Mouse (Mus musculus) stomach, embryonic 16.5 days (tissue): Measurements from ENCODE around the gene Polr2l. TPM values are rescaled to one million over a fixed set of nuclear protein-coding genes. Genes with fewer than 3 reads are reported as not detected.

Experiments
- ATAC-seq: fragments of 200-750 bp; cut with Nextera tagmentation; 2 replicates; pipeline ENCODE4 v1.8.0; 2017; ENCODE audit warnings: moderate number of reproducible peaks, moderate TSS enrichment; ENCODE audit not compliant: insufficient read depth, low FRiP score
- H3K27ac ChIP-seq: fragments of 300-500 bp; sonication (generic); 2 replicates; pipeline ENCODE4 v1.5.1; 2014; ENCODE audit warnings: low read length
- H3K27me3 ChIP-seq: fragments of 300-500 bp; sonication (generic); 2 replicates; pipeline ENCODE4 v1.6.1; 2014; ENCODE audit warnings: low read length, control low read depth, mixed read lengths; ENCODE audit not compliant: control insufficient read depth, insufficient read depth
- H3K36me3 ChIP-seq: fragments of 300-500 bp; sonication (generic); 2 replicates; pipeline ENCODE4 v1.6.1; 2014; ENCODE audit warnings: low read length; ENCODE audit not compliant: control insufficient read depth, insufficient read depth
- H3K4me1 ChIP-seq: fragments of 300-500 bp; sonication (generic); 2 replicates; pipeline ENCODE4 v1.6.1; 2014; ENCODE audit warnings: low read length, control low read depth, mixed read lengths; ENCODE audit not compliant: control insufficient read depth, insufficient read depth
- H3K4me2 ChIP-seq: fragments of 300-500 bp; sonication (generic); 2 replicates; pipeline ENCODE4 v1.6.1; 2014; ENCODE audit warnings: low read depth, low read length, mixed read lengths
- H3K4me3 ChIP-seq: fragments of 300-500 bp; sonication (generic); replicated peaks from 2 replicates; pipeline ENCODE4 v1.5.1; 2014; ENCODE audit warnings: mild to moderate bottlenecking, low read length
- H3K9ac ChIP-seq: fragments of 300-500 bp; sonication (generic); 2 replicates; pipeline ENCODE4 v1.6.1; 2014; ENCODE audit warnings: low read length
- H3K9me3 ChIP-seq: fragments of 300-500 bp; sonication (generic); replicated peaks from 2 replicates; pipeline ENCODE4 v1.6.1; 2016; ENCODE audit warnings: low read length, control low read depth; ENCODE audit not compliant: control insufficient read depth
- WGBS: fragments of 180-500 bp; shearing (Covaris S2); extraction: QIAGEN DNeasy Blood & Tissue Kit; methylation state at CpG from one replicate; pipeline ENCODE4 v1.1.7; 2014; 5-methylcytosine and 5-hydroxymethylcytosine counted together
- polyA plus RNA-seq: library from polyadenylated mRNA; unstranded; fragments of >200 nt; fragmentation: Nextera tagmentation; extraction: Ambion mirVana; gene quantifications from 2 replicates; pipeline ENCODE4 v1.2.1, GENCODE M21; 2015

Polr2l gene
- polyA plus RNA-seq, 1 experiment from 2014 or later: 63.1 TPM

DNA sequence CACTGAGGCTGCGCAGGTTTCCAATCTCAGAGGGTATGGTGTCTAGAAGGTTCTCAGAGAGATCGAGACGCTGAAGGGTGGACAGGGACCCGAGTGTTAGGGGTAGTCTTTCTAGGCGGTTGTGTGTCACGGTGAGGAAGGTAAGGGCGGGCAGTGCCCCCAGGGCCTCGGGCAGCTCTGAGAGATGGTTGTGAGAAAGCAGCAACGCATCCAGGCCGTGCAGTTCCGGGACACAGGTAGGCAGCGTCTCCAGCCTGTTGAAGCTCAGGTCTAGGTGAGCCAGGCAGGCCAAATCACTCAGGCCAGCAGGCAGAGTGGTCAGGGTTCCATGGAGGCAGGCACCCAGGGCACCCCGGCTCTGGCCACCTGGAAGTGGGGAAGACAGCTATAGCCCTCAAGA is 32.7 kb downstream of the Polr2l start:
- no peaks in the 10 kb centered on the region for H3K36me3 ChIP-seq
- peak overlapping the region; percentile 77 for H3K9ac ChIP-seq

DNA sequence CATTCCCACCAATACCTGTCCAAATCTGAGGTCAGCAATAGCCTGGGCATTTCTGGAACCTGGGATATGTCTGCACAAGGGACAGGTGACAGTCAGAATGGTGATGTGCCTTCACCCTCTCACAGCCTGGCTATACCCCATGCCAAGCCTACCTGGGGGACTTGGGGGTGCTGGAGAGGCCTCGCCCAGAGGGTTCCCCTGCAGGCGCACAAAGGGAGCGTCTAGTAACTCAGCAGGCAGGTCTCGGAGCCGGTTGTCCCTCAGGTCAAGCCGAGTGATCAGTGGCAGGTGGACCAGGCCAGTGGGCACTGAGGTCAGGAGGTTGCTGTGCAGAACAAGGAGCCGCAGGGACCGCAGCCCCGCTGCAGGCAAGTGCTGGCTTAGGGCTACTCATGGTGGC is 33.5 kb downstream of the Polr2l start:
- 91% methylated on average over 9 of the region's 9 CpGs for WGBS
- H3K36me3 ChIP-seq: no peaks in the 10 kb centered on the region
- H3K9me3 ChIP-seq: no peaks in the 10 kb centered on the region
- H3K4me1 ChIP-seq: peaks cover 28% of the 10 kb centered on the region
- H3K9ac ChIP-seq: no peak overlapping the region
- no peak for ATAC-seq
- H3K4me2 ChIP-seq: no peak overlapping the region
- H3K4me3 ChIP-seq: no peak overlapping the region
- H3K27ac ChIP-seq: no peak overlapping the region
- H3K27me3 ChIP-seq: no peaks in the 10 kb centered on the region

More for the DNA sequence above, 32.7 kb downstream of the Polr2l start:
- H3K4me2 ChIP-seq: peak overlapping the region; percentile 72
- peaks cover 24% of the 10 kb centered on the region for H3K4me1 ChIP-seq
- peak overlapping the region; percentile 51; the same call in 1 of the 2 replicates for H3K4me3 ChIP-seq
- H3K27me3 ChIP-seq: no peaks in the 10 kb centered on the region
- 94% methylated on average over 13 of the region's 13 CpGs for WGBS
- no peaks in the 10 kb centered on the region for H3K9me3 ChIP-seq
- no peak for ATAC-seq
- no peak overlapping the region for H3K27ac ChIP-seq

DNA sequence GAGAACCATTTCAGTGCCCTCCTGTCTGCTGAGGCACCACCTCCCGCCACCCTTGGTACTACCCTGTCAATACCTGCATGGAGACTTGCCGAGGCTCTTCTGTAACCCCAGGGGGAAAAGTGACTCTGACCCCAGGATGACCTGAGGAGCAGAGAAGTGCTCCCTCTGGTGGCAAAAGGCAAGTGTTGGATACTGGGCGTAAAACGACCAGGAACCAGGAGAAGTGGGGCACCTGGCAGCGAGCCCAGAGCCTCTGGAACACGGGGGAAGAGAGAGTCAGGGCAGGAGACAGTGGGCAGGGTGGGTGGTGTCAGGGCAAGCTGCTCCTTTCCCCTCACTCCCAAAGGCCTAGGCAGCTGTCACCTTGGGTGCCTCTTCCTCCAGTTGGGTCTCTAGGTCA is 34.3 kb downstream of the Polr2l start:
- ATAC-seq: no peak
- Histone ChIP-seq H3K36me3 (no peaks in the 10 kb centered on the region), H3K4me2 (no peak overlapping the region), H3K9me3 (no peaks in the 10 kb centered on the region), H3K4me1 (peaks cover 30% of the 10 kb centered on the region), H3K4me3 (no peak overlapping the region), H3K27me3 (no peaks in the 10 kb centered on the region), H3K9ac (no peak overlapping the region), H3K27ac (no peak overlapping the region)
- WGBS: 25% methylated on average over 6 of the region's 6 CpGs

DNA sequence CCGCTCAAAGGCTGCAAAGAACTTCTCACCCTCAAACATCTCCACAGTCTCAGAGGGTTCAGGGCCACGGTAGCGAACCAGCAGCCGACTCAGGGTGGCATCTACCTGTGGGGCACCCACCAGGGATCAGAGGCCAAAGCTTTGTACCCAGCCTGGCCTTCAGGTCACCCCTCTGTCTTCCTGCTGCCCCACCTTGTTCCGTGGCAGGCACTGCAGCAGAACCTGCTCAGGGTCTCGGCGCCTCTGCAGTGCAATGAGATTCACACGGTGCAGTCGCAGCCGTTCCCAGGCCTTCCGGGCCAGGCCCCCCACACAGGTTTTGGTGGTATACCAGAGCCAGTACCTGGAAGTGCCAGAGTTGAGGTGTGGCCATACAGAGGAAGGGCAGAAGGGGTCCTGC is 35.1 kb downstream of the Polr2l start:
- Histone ChIP-seq H3K36me3 (no peaks in the 10 kb centered on the region), H3K4me1 (peaks cover 37% of the 10 kb centered on the region), H3K9me3 (no peaks in the 10 kb centered on the region), H3K27me3 (no peaks in the 10 kb centered on the region), H3K27ac (no peak overlapping the region), H3K9ac (no peak overlapping the region), H3K4me3 (no peak overlapping the region), H3K4me2 (no peak overlapping the region)
- ATAC-seq: no peak
- 93% methylated on average over 11 of the region's 11 CpGs for WGBS

DNA sequence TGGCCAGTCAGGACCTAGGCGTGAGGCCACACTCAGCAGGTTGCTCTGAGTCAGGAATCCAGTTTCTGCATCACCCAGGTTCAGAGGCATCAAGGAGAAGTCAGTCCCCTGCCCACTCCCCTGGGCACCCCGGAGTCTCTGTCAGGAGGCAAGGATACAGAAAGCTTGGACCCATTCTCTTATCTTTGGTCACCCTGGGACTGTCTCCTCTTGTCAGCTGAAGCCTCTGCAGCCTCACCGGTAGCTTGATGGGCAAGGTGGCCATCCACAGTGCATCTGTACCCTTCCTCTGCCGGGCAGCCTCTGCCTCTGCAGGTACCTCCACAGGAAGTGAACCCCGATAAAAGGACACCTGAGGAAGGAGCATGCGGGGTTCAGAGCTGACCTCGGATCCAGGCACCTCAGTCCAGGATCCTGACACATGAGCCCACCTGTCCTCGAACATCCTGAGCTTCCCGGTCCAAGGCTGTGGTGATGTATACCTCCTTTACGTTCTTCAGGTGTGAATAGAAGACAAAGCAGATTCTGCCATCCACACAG is 35.7 kb downstream of the Polr2l start:
- no peaks in the 10 kb centered on the region for H3K9me3 ChIP-seq
- no peak for ATAC-seq
- no peaks in the 10 kb centered on the region for H3K27me3 ChIP-seq
- H3K36me3 ChIP-seq: no peaks in the 10 kb centered on the region
- peaks cover 42% of the 10 kb centered on the region for H3K4me1 ChIP-seq
- WGBS: 95% methylated on average over 10 of the region's 10 CpGs
- no peak overlapping the region for H3K4me2 ChIP-seq
- no peak overlapping the region for H3K4me3 ChIP-seq
- H3K9ac ChIP-seq: no peak overlapping the region
- H3K27ac ChIP-seq: no peak overlapping the region

DNA sequence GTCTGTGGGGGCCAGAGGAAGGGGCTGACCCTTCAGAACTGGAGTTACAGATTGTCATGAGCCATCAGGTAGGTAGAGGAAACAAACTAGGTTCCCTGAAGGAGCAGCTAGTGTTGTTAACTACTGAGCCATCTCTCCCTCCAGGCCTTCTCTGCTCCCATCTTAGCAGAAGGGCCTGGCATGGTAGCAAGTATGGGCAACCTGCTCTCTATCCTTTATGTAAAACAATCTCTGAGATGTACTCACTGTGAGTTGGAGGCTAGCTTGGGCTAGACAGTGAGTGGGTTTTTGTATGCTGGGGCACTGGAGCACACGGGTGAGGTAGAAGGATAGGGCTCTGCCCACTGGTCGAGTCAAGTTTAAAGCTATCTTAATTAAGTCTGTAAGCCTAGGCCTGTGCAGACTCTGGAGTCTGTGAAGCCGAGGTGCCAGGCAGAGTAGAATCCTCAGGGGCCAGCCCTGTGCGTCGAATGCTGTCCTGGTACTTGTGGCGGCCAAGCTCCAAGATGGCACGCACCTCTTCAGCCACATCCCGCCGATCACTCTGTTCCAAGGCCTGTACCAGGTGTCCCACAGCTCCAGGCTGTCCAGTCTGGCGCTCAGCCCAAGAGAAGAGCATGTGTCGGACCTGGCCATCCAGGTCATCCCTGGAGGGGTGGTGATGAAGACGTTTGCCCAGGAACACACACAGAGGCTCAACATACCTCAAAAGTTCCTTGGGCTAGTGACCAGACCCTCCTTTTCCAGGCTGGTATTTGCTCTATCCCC is 36.5 kb downstream of the Polr2l start:
- H3K27me3 ChIP-seq: no peaks in the 10 kb centered on the region
- H3K27ac ChIP-seq: no peak overlapping the region
- no peak overlapping the region for H3K9ac ChIP-seq
- no peaks in the 10 kb centered on the region for H3K36me3 ChIP-seq
- H3K9me3 ChIP-seq: no peaks in the 10 kb centered on the region
- no peak overlapping the region for H3K4me3 ChIP-seq
- WGBS: 91% methylated on average over 12 of the region's 12 CpGs
- H3K4me1 ChIP-seq: peaks cover 44% of the 10 kb centered on the region
- ATAC-seq: no peak
- no peak overlapping the region for H3K4me2 ChIP-seq

DNA sequence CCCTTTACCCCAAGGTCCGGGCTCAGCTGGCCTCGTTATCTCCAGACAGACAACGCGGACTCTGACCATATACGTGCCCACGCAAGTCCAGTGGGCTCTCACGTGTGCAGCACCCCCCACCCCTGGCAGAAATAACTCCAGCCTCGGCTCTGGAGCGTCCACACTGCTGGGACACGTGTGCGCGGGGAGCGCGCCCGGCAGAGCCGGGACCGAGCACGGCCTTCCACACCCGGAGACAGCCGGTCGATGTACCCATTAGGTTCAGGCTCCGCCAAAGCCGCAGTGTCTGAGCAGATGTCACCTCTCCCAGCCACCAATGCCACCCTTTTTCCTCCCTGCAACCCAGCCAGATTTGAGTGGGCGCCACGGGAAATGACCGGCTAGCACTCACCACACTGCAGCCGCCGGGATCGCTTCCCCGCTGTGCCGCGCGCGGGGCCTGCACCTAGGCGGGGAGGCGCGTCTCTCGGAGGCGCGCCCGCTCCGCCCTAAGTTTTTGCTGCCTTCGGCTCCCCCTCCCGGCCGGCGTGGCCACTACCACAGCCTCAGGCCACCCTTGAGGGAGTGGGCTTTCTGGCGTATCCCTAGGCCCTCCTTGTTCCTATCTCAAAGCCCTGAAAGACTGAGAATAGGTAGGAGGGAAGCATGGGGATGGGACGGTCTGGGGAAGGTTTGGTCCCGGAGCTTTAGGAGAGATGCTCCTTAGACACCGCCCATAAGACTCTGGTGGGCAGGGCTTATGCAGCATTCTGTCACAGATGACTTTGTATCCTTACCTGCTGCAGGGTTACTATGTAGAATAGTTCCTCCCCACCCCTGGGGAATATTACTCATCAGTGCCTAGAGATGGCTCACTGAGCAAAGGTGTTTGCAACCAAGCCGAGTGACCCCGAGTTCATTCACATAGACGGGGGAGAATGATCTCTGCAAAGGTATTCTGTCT is 37.5 kb downstream of the Polr2l start, which contains the start of gene Slc25a22:
TSS of gene Slc25a22 (minus strand) at position 715 of the 943 bp plus-strand sequence.
- Histone ChIP-seq H3K9ac (peak within 1 kb of the TSS; percentile 82), H3K4me2 (peak within 1 kb of the TSS; percentile 90), H3K27me3 (no peaks in the 10 kb centered on the region), H3K27ac (peak within 1 kb of the TSS; percentile 54; the same call in 1 of the 2 replicates), H3K4me1 (peaks cover 35% of the 10 kb centered on the region), H3K36me3 (no peaks in the 10 kb centered on the region), H3K4me3 (peak within 1 kb of the TSS; percentile 70), H3K9me3 (no peaks in the 10 kb centered on the region)
- peak; percentile 80 for ATAC-seq
- WGBS: 6% methylated on average over 53 of the region's 53 CpGs

DNA sequence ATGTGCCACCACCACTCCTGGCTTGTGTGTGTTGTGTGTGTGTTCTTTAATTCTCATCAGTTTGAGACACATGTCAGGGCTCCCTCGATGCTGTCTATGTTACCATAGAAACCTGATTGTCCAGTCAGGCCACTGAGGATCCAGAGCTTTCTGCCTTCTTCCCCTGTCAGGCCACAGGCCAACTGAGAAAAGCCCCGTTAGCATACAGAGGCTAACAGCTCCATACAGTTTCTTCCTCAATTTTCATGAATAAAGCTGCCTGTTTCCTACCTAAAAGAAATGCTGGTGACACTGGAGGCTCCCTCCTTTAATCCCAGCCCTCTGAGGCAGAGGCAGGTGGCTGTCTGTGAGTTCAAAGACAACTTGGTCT is 38.4 kb downstream of the Polr2l start:
- peaks cover 30% of the 10 kb centered on the region for H3K4me1 ChIP-seq
- H3K27me3 ChIP-seq: no peaks in the 10 kb centered on the region
- peak overlapping the region; percentile 82 for H3K9ac ChIP-seq
- peak overlapping the region; percentile 70; the same call in 1 of the 2 replicates for H3K4me3 ChIP-seq
- WGBS: 63% methylated on average over 2 of the region's 2 CpGs
- no peak for ATAC-seq
- no peak overlapping the region for H3K27ac ChIP-seq
- H3K36me3 ChIP-seq: no peaks in the 10 kb centered on the region
- H3K9me3 ChIP-seq: no peaks in the 10 kb centered on the region
- H3K4me2 ChIP-seq: peak overlapping the region; percentile 90
